Mouse (Mus musculus) midbrain, postnatal 0 days (tissue): ENCODE measurements around the gene Calcoco1. TPM values are rescaled to one million over a fixed set of nuclear protein-coding genes. Genes with fewer than 3 reads are reported as not detected.
"Not testable (repeated sequence)": the region's sequence is repeated elsewhere in the genome, so short reads cannot be mapped to it uniquely, and the experiment has no call there.

ENCODE experiments used
- ATAC-seq: fragments of 200-750 bp; cut with Nextera tagmentation; 2 replicates; pipeline ENCODE4 v1.8.0; 2017; ENCODE audit warnings: moderate number of reproducible peaks, mild to moderate bottlenecking, moderate TSS enrichment, moderate library complexity; ENCODE audit not compliant: low FRiP score
- DNase-seq: peaks from one replicate; pipeline ENCODE4 v3.0.0-alpha.2; 2015; ENCODE audit warnings: low spot score
- H3K27ac ChIP-seq: fragments of 300-500 bp; sonication (generic); 2 replicates; pipeline ENCODE4 v1.5.1; 2014; ENCODE audit warnings: low read depth, mild to moderate bottlenecking, low read length, mixed read lengths
- H3K27me3 ChIP-seq: fragments of 300-500 bp; sonication (generic); 2 replicates; pipeline ENCODE4 v1.6.1; 2014; ENCODE audit warnings: low read length, control low read depth, mixed read lengths; ENCODE audit not compliant: insufficient read depth
- H3K36me3 ChIP-seq: fragments of 300-500 bp; sonication (generic); 2 replicates; pipeline ENCODE4 v1.6.1; 2014; ENCODE audit warnings: low read length, control low read depth, mixed read lengths; ENCODE audit not compliant: insufficient read depth
- H3K4me1 ChIP-seq: fragments of 300-500 bp; sonication (generic); 2 replicates; pipeline ENCODE4 v1.6.1; 2014; ENCODE audit warnings: mild to moderate bottlenecking, control low read depth, antibody characterized with exemption, low read length, mixed read lengths; ENCODE audit not compliant: insufficient read depth
- H3K4me2 ChIP-seq: fragments of 300-500 bp; sonication (generic); 2 replicates; pipeline ENCODE4 v1.6.1; 2014; ENCODE audit warnings: low read depth, mild to moderate bottlenecking, low read length, mixed read lengths; ENCODE audit not compliant: poor library complexity, severe bottlenecking
- H3K4me3 ChIP-seq: fragments of 300-500 bp; sonication (generic); 2 replicates; pipeline ENCODE4 v1.5.1; 2014; ENCODE audit warnings: low read depth, mild to moderate bottlenecking, low read length, moderate library complexity
- H3K9ac ChIP-seq: fragments of 300-500 bp; sonication (generic); replicated peaks from 2 replicates; pipeline ENCODE4 v1.6.1; 2014; ENCODE audit warnings: mild to moderate bottlenecking, low read length, moderate library complexity, mixed read lengths; ENCODE audit not compliant: poor library complexity, severe bottlenecking
- H3K9me3 ChIP-seq: fragments of 300-500 bp; sonication (generic); 2 replicates; pipeline ENCODE4 v1.6.1; 2016; ENCODE audit warnings: low read length, control low read depth
- CTCF ChIP-seq: IDR thresholded peaks from 2 replicates; pipeline ENCODE4 v1.5.1; 2016; ENCODE audit warnings: antibody characterized with exemption, mild to moderate bottlenecking
- WGBS: fragments of 180-500 bp; shearing (Covaris S2); extraction: QIAGEN DNeasy Blood & Tissue Kit; methylation state at CpG from one replicate; pipeline ENCODE4 v1.1.7; 2014; 5-methylcytosine and 5-hydroxymethylcytosine counted together
- microRNA counts: library from miRNA; unstranded; fragments of <30 nt; microRNA quantifications from one replicate; lab custom pipeline; 2015
- microRNA-seq: library from miRNA; unstranded; fragments of <30 nt; microRNA quantifications from one replicate; pipeline ENCODE4, GENCODE M21; 2016; ENCODE audit warnings: borderline number of aligned reads
- polyA plus RNA-seq: library from polyadenylated mRNA; unstranded; fragments of >200 nt; fragmentation: Nextera tagmentation; extraction: Ambion mirVana; gene quantifications from 2 replicates; pipeline ENCODE4 v1.2.1, GENCODE M21; 2015
- total RNA-seq: library from RNA; depleted of rRNA; stranded (reverse); fragments of >200 nt; gene quantifications from 2 replicates; pipeline ENCODE4 v1.2.3, GENCODE M21; 2014; rRNA removed

The Calcoco1 gene
- total and polyA plus RNA-seq, 2 experiments from 2014 or later, result 27.2 to 34.4 TPM

DNA sequence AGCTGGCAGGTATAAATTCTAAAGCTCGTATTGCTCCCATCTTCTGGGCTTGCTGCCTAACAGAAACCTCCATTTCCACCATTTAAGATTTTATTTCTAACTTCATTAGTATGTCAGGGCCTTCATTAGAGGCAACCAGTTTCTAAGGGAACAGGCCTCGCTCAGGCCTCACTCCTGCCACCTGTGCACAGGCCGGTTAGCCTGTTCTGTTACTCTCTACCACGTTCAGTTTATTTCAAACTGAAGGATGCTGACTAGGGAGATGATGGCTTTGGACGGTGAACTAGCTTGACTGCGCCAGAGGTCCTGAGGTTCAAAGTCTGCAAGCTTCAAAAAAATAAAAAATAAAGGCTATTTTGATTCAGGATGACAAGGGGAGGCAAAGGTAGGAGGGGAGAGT is 51.7 kb downstream of the Calcoco1 start:
- Histone ChIP-seq H3K9me3 (no peaks in the 10 kb centered on the region), H3K4me2 (peak overlapping the region; percentile 68), H3K36me3 (peaks cover 3% of the 10 kb centered on the region; the same call in 1 of the 2 replicates), H3K9ac (peak overlapping the region; percentile 94), H3K4me3 (peak overlapping the region; percentile 72), H3K27me3 (no peaks in the 10 kb centered on the region), H3K27ac (peak overlapping the region; percentile 98), H3K4me1 (0 out of 2 replicates have a peak, but pooled peaks cover 5% of the 10 kb centered on the region)
- ATAC-seq (no peak), DNase-seq (peak; percentile 21)
- peak; percentile 2; the same call in 1 of the 2 replicates for TF ChIP-seq CTCF
- WGBS, result 8% methylated on average over 6 of the region's 6 CpGs

- 87% methylated on average over 8 of the region's 8 CpGs for WGBS
- no peak for DNase-seq
- H3K9ac ChIP-seq, result 0 out of 2 replicates have a peak overlapping the region, but pooled peaks have one; percentile 8
Observed at GRCm38 (mm10) chr15:102669571-102669970, 52.4 kb downstream of the Calcoco1 start.

GRCm38 (mm10) chr15:102665494-102665893 is 56.5 kb downstream of the Calcoco1 start:
- H3K4me3 ChIP-seq, result no peak overlapping the region
- no peak overlapping the region for H3K4me2 ChIP-seq
- DNase-seq, result peak; percentile 48
- 52% methylated on average over 4 of the region's 4 CpGs for WGBS
- no peak for ATAC-seq
- H3K27me3 ChIP-seq, result no peaks in the 10 kb centered on the region
- 0 out of 2 replicates have a peak, but pooled peaks cover 5% of the 10 kb centered on the region for H3K4me1 ChIP-seq
- H3K9me3 ChIP-seq, result no peaks in the 10 kb centered on the region
- H3K36me3 ChIP-seq, result peaks cover 32% of the 10 kb centered on the region
- H3K27ac ChIP-seq, result no peak overlapping the region
- TF ChIP-seq CTCF, result peak; percentile 73
- H3K9ac ChIP-seq, result no peak overlapping the region

More at GRCm38 (mm10) chr15:102669571-102669970, 52.4 kb downstream of the Calcoco1 start:
- peaks cover 10% of the 10 kb centered on the region for H3K36me3 ChIP-seq
- no peak for ATAC-seq
- no peak for TF ChIP-seq CTCF
- no peaks in the 10 kb centered on the region for H3K27me3 ChIP-seq
- H3K4me1 ChIP-seq, result 0 out of 2 replicates have a peak, but pooled peaks cover 5% of the 10 kb centered on the region
- H3K9me3 ChIP-seq, result no peaks in the 10 kb centered on the region
- H3K27ac ChIP-seq, result no peak overlapping the region
- H3K4me2 ChIP-seq, result peak overlapping the region; percentile 68; the same call in 1 of the 2 replicates
- no peak overlapping the region for H3K4me3 ChIP-seq

DNA sequence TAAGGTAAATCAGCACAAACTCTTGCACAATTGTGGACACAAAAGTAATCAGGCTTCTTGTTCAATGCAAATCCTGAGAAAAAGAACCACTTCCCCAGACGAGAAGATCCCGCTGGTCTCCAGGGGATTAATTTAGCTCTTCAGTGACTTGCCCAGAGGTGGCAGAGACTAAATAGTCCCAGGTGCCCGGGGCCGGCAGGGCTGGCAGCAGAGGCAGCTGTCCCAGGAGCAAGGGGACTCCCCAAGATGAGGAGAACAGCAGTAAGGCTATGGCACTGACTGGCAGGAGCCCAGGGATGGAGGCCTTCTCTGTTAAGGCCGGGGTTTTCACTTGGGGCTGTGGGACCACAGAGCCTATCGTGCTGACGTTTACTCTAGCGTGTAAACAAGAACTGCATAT is 58.2 kb downstream of the Calcoco1 start:
- no peak for DNase-seq
- Histone ChIP-seq H3K36me3 (peaks cover 32% of the 10 kb centered on the region), H3K9ac (no peak overlapping the region), H3K9me3 (no peaks in the 10 kb centered on the region), H3K4me1 (no peaks in the 10 kb centered on the region), H3K4me3 (no peak overlapping the region), H3K27ac (no peak overlapping the region), H3K27me3 (no peaks in the 10 kb centered on the region), H3K4me2 (no peak overlapping the region)
- WGBS, result 78% methylated on average over 8 of the region's 8 CpGs
- TF ChIP-seq CTCF, result no peak
- ATAC-seq, result no peak

- ATAC-seq, H3K9me3 ChIP-seq, H3K27ac ChIP-seq, H3K4me3 ChIP-seq, H3K9ac ChIP-seq, H3K4me2 ChIP-seq, H3K27me3 ChIP-seq, DNase-seq, H3K4me1 ChIP-seq: not testable (repeated sequence)
- no CpG with 5 or more reads among the region's 2 CpGs for WGBS
- H3K36me3 ChIP-seq, result peaks cover 32% of the 10 kb centered on the region
Observed at GRCm38 (mm10) chr15:102662601-102663000, 59.4 kb downstream of the Calcoco1 start.

DNA sequence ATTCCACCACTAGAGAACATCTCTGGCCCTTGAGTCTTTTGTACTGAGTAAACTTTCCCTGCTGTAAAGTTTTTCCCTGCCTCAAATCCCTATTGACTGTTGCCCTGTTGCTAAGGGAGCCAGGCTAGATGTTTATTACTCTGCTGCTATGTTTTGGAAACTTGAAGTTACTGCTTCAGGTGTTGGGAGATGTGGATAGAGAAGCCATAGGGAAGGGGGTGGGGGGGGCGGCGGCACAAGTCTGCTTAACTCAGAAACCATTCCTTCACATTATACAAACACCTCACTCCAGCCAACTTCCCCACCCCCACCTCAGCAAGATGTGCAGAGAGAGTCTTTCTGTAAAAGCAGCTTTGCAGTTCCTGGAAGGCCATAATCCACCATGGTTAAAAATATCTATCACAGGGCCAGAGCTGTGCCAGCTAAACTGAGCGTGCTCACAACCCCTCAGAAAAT is 64.0 kb downstream of the Calcoco1 start:
- ATAC-seq, result no peak
- H3K9ac ChIP-seq, result no peak overlapping the region
- 58% methylated on average over 3 of the region's 3 CpGs for WGBS
- H3K9me3 ChIP-seq, result no peaks in the 10 kb centered on the region
- no peak for TF ChIP-seq CTCF
- peaks cover 8% of the 10 kb centered on the region for H3K36me3 ChIP-seq
- DNase-seq, result peak; percentile 1
- H3K4me1 ChIP-seq, result no peaks in the 10 kb centered on the region
- no peak overlapping the region for H3K4me2 ChIP-seq
- no peak overlapping the region for H3K4me3 ChIP-seq
- peak overlapping the region; percentile 26; the same call in 1 of the 2 replicates for H3K27ac ChIP-seq
- no peaks in the 10 kb centered on the region for H3K27me3 ChIP-seq

MicroRNA genes within 50 kb of the gene (microRNA counts, 519-probe panel; counts per million panel counts)
- microRNA mmu-miR-688 (lab: Ali Mortazavi, UCI), result 528 counts per million, percentile 58 among the panel's probes with 10 or more counts

Small RNA genes lying within 50 kb of the gene (microRNA-seq; reads per million reads assigned to microRNA genes)
- not detected for gene Mir688

Other genes with a start within 250 kb of the Calcoco1 start
- not detected in 2 replicates for gene Gm10337, start 218.5 kb downstream of the Calcoco1 start, total RNA-seq
- 15.9 and 18.2 TPM in 2 replicates for gene Gm10337, start 218.5 kb downstream of the Calcoco1 start, polyA plus RNA-seq
- gene Map3k12, start 205.1 kb downstream of the Calcoco1 start, total RNA-seq, result 73.3 and 82.1 TPM in 2 replicates
- gene Map3k12, start 205.1 kb downstream of the Calcoco1 start, polyA plus RNA-seq, result 49.7 and 50.1 TPM in 2 replicates
- gene Tarbp2, start 204.0 kb downstream of the Calcoco1 start, total RNA-seq, result 78.4 and 96.9 TPM in 2 replicates
- 107 and 116 TPM in 2 replicates for gene Tarbp2, start 204.0 kb downstream of the Calcoco1 start, polyA plus RNA-seq
- gene Npff, start 197.2 kb downstream of the Calcoco1 start, total RNA-seq, result 2.6 and 2.7 TPM in 2 replicates
- 0.99 and 1.3 TPM in 2 replicates for gene Npff, start 197.2 kb downstream of the Calcoco1 start, polyA plus RNA-seq
- not detected in 2 replicates for gene Gm28047, start 97.1 kb downstream of the Calcoco1 start, total RNA-seq
- gene Gm28047, start 97.1 kb downstream of the Calcoco1 start, polyA plus RNA-seq, result not detected in 2 replicates
- 16.8 and 18.6 TPM in 2 replicates for gene Atf7, start 96.7 kb downstream of the Calcoco1 start, total RNA-seq
- gene Atf7, start 96.7 kb downstream of the Calcoco1 start, polyA plus RNA-seq, result 7.5 and 10.9 TPM in 2 replicates
- gene Atp5g2, start 49.8 kb downstream of the Calcoco1 start, total RNA-seq, result 187 and 348 TPM in 2 replicates
- 54.4 and 76.5 TPM in 2 replicates for gene Atp5g2, start 49.8 kb downstream of the Calcoco1 start, polyA plus RNA-seq
- 0.16 TPM in 1 of 2 replicates, not detected in the other for gene Hoxc13, start 198.9 kb upstream of the Calcoco1 start, total RNA-seq
- not detected in 2 replicates for gene Hoxc13, start 198.9 kb upstream of the Calcoco1 start, polyA plus RNA-seq
- gene Hoxc12, start 214.6 kb upstream of the Calcoco1 start, total RNA-seq, result not detected in 2 replicates
- not detected in 2 replicates for gene Hoxc12, start 214.6 kb upstream of the Calcoco1 start, polyA plus RNA-seq
- not detected in 2 replicates for gene Hoxc11, start 232.2 kb upstream of the Calcoco1 start, total RNA-seq
- gene Hoxc11, start 232.2 kb upstream of the Calcoco1 start, polyA plus RNA-seq, result not detected in 2 replicates
- gene Hoxc10, start 244.6 kb upstream of the Calcoco1 start, total RNA-seq, result not detected in 2 replicates
- not detected in 2 replicates for gene Hoxc10, start 244.6 kb upstream of the Calcoco1 start, polyA plus RNA-seq
- gene Hoxc5, start 245.3 kb upstream of the Calcoco1 start, total RNA-seq, result 0.88 TPM in 1 of 2 replicates, not detected in the other
- not detected in 2 replicates for gene Hoxc5, start 245.3 kb upstream of the Calcoco1 start, polyA plus RNA-seq